Mouse (Mus musculus): ENCODE measurements around the gene Tmigd3.

Tmigd3 gene

GRCm38 (mm10) chr3:105936111-105936510 is 65.4 kb downstream of the Tmigd3 start:
- DNase-seq: no peak

- no peak for DNase-seq
These were observed 80.6 kb downstream of the Tmigd3 start for GRCm38 (mm10) chr3:105951348-105951747.

GRCm38 (mm10) chr3:105957235-105957634 is 86.5 kb downstream of the Tmigd3 start:
- no peak for DNase-seq

GRCm38 (mm10) chr3:105958204-105958603 is 87.5 kb downstream of the Tmigd3 start:
- no peak for DNase-seq

- DNase-seq: peak; percentile 95
These were observed 88.4 kb downstream of the Tmigd3 start, which contains the start of gene Wdr77 for GRCm38 (mm10) chr3:105958974-105959580. Gene Wdr77 (plus strand): TSS chr3:105959369.

- no peak for DNase-seq
These were observed 88.9 kb downstream of the Tmigd3 start for GRCm38 (mm10) chr3:105959585-105959984.

- DNase-seq: no peak
These were observed 89.3 kb downstream of the Tmigd3 start, which contains the start of gene Atp5f1 for GRCm38 (mm10) chr3:105959999-105960398. Gene Atp5f1 (minus strand): TSS chr3:105960099.

- peak; percentile 7 for DNase-seq
These were observed 90.0 kb downstream of the Tmigd3 start for GRCm38 (mm10) chr3:105960700-105961099.

GRCm38 (mm10) chr3:105971831-105972446 is 101.2 kb downstream of the Tmigd3 start:
- no peak for DNase-seq

- no peak for DNase-seq
These were observed 102.7 kb downstream of the Tmigd3 start, which contains the start of gene Ovgp1 for GRCm38 (mm10) chr3:105973411-105973810. Gene Ovgp1 (plus strand): TSS chr3:105973711.
